19 mouse cellular contexts compared by ENCODE assay signal in the genomic region with DNA sequence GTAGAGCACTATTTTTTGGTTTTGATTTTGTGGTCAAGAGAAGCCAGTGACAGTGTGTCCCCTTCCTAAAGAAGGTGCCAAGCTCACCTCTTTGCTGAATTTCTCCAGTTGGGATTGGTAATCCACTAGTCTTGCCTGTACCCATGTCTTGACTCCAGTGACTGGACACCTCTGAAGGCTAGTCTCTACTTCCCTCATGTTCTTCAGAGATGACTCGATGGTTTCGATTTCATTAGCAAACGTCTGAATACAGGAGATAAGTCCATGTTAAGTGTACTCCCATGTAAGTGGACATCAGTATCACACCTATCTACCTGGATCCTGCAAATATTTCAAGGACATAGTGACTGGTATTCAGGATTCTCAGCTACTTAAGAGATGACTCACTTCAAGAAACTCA.
"Had no signal": no experiment of that assay in that cellular context is flagged by ENCODE, and none has a peak within 500 bp of the region (broad histone marks: within the 10 kb centered on the region; RNA-seq: fewer than 3 reads in every experiment).

No protein-coding gene starts in this region.

- DNase-seq: lung, adult 18-20 months; lung, embryonic 14.5 days; lung, postnatal 10 days; lung, postnatal 4 days; midbrain, embryonic 14.5 days; retina, postnatal 1 day; right cerebral cortex, adult 18-20 months; right cerebral cortex, postnatal 14 days; thymus, adult 18-20 months; thymus, postnatal 14 days; thymus, postnatal 36 days had no signal

- H3K27me3 ChIP-seq: midbrain, embryonic 12.5 days; neural tube, embryonic 13.5 days; neural tube, embryonic 15.5 days; stomach, embryonic 15.5 days had no signal

- H3K27ac ChIP-seq: midbrain, embryonic 10.5 days; midbrain, embryonic 12.5 days; neural tube, embryonic 13.5 days; neural tube, embryonic 15.5 days; stomach, embryonic 15.5 days; stomach, postnatal 0 days had no signal

- H3K9ac ChIP-seq: lung, embryonic 14.5 days; midbrain, embryonic 12.5 days; neural tube, embryonic 13.5 days; neural tube, embryonic 15.5 days; stomach, embryonic 15.5 days had no signal

- H3K4me2 ChIP-seq: lung, embryonic 14.5 days; midbrain, embryonic 12.5 days; neural tube, embryonic 13.5 days; neural tube, embryonic 15.5 days; stomach, embryonic 15.5 days had no signal

- H3K4me1 ChIP-seq: midbrain, embryonic 10.5 days; midbrain, embryonic 12.5 days; neural tube, embryonic 13.5 days; neural tube, embryonic 15.5 days; stomach, embryonic 15.5 days had no signal

- ATAC-seq: midbrain, embryonic 16.5 days had no signal

- H3K36me3 ChIP-seq: midbrain, embryonic 12.5 days; neural tube, embryonic 13.5 days; neural tube, embryonic 15.5 days had no signal

- H3K4me3 ChIP-seq: midbrain, embryonic 10.5 days; midbrain, embryonic 12.5 days; myocyte; neural tube, embryonic 13.5 days; neural tube, embryonic 15.5 days; stomach, embryonic 15.5 days had no signal

- H3K9me3 ChIP-seq: midbrain, embryonic 10.5 days; midbrain, embryonic 12.5 days; neural tube, embryonic 13.5 days; neural tube, embryonic 15.5 days; stomach, embryonic 15.5 days had no signal
